Mouse (Mus musculus) effector memory CD4-positive, alpha-beta T cell, adult 7 months (primary cell): ENCODE measurements around the gene Gm21904. TPM values are rescaled to one million over a fixed set of nuclear protein-coding genes. Genes with fewer than 3 reads are reported as not detected.

ENCODE experiments used
- polyA plus RNA-seq: library from polyadenylated mRNA; unstranded; fragments of 100-300 nt; shearing (Covaris generic); gene quantifications from one replicate; pipeline ENCODE4 v1.2.1, GENCODE M21; 2017

The Gm21904 gene
- not detected for polyA plus RNA-seq

DNA sequence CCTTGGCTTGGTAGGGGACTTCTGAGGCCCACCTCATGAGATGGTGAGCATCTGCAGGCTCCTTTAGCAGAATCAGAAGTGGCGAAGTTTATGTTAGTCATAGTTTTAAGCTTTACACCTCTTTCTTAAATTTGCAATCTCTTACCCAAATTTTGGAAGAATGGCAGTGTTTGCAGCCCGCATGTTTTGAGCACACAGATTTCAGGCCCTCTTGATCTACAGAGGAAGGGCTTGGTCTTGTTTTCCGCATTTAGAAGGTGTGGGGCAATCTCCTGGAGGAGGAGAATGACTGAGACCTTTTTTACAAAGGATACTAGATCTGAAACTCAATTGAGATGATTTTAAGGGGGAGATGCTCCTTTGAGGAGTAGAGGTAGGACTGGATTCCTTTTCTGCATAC is at the start of gene Gm21904:
Gene Gm21904 (minus strand): TSS at position 101 of the 400 bp plus-strand sequence.

DNA sequence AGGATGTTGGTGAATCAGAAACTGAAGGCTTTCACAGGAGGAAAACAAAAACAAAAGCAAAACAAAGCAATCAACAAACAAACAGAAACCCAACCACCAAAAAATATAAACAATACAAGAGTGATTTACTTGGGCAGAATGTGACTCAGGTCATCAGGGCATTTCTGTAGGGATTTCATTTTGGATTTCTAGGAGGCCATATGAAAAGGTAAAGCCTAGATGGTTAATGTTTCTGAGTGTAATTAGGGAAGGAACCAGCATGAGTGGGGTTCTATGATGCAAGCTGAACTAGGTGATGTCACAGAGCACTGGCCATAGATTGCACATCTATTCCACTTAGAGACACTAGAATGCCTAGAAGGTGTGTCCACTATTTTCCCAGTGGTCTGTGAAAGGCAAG is 28.4 kb upstream of the Gm21904 start, which contains the start of the genes Gm20772 and Gm20831:
Gene Gm20772 (plus strand): TSS at position 301 of the 400 bp plus-strand sequence.
Gene Gm20831 (plus strand): TSS at position 301 of the 400 bp plus-strand sequence.

Other genes starting within 250 kb of the Gm21904 start
- not detected for gene Gm20772, start 28.5 kb upstream of the Gm21904 start, polyA plus RNA-seq
- gene Gm20831, start 28.5 kb upstream of the Gm21904 start, polyA plus RNA-seq = not detected
- not detected for gene Srsy, start 91.1 kb upstream of the Gm21904 start, polyA plus RNA-seq
- gene Gm21764, start 215.5 kb upstream of the Gm21904 start, polyA plus RNA-seq = not detected
- gene Ssty1, start 242.8 kb upstream of the Gm21904 start, polyA plus RNA-seq = not detected